Mouse (Mus musculus): ENCODE measurements around the gene Ikzf4. TPM values are rescaled to one million over a fixed set of nuclear protein-coding genes. Genes with fewer than 3 reads are reported as not detected.

Gene Ikzf4
- total and polyA plus RNA-seq, 3 experiments, result 0.88 to 1.8 (median 0.97) TPM

DNA sequence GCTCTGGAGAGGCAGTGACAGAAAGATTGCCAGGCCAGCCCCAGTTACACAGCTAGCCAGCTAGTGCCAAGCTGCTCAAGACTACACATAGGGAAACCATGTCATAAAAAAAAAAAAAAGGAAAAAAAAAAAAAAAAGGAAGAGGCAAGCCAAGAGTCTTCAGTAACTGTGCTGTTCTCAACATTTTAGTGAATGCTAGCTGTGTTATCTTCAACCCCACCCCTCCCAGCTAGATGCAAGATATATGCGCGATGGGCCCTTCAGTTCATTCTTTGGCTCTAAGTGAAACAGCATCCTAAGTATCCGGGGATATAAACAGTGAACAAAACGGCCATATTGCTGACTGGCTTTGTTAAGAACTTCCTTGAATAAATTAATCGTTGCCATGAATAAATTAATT lies 53.0 kb downstream of the Ikzf4 start:
- Histone ChIP-seq H3K27me3 (ENCODE audit: control insufficient read depth, insufficient read depth, low read length) (no peaks in the 10 kb centered on the region), H3K4me1 (ENCODE audit: control insufficient read depth, insufficient read depth, low read length) (no peaks in the 10 kb centered on the region), H3K4me3 (no peak overlapping the region), H3K9ac (ENCODE audit: low read depth, low read length) (no peak overlapping the region), H3K36me3 (ENCODE audit: control insufficient read depth, insufficient read depth, low read length) (no peaks in the 10 kb centered on the region), H3K79me2 (replicated peaks; ENCODE audit: control insufficient read depth, insufficient read depth, low read length) (no peaks in the 10 kb centered on the region), H3K27ac (no peak overlapping the region)
- 62% methylated on average over 5 of the region's 5 CpGs for WGBS
- no peak for TF ChIP-seq CTCF (IDR thresholded peaks at IDR 0.05)
- no peak for TF ChIP-seq POLR2A (IDR thresholded peaks at IDR 0.05; ENCODE audit: insufficient read depth, low read depth, low read length)
- no peak for TF ChIP-seq EP300 (IDR thresholded peaks at IDR 0.05; ENCODE audit: insufficient read depth, low read depth, low read length)
- no peak for DNase-seq
- intact Hi-C loops (cut with DNase I), result no loop called here

DNA sequence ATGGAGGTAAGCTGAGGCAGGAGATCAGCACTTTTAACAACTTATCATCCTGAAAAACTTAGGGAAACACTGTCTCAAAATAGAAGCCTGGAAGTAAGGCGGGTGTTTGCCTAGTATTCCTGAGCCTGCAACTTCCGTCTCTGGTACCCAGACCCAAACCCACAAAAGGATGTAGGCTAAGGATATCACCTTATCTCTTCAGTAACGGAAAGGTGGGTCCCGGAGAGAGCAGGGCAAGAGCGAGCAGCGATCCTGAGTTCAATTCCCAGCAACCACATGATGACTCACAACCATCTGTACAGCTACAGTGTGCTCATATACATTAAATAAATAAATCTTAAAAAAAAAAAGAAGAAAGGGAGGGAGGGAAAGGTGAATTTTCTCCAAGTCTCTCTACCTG lies 54.4 kb downstream of the Ikzf4 start:
- no peak for TF ChIP-seq POLR2A (IDR thresholded peaks at IDR 0.05; ENCODE audit: insufficient read depth, low read depth, low read length)
- TF ChIP-seq CTCF (IDR thresholded peaks at IDR 0.05), result no peak
- no peak for TF ChIP-seq EP300 (IDR thresholded peaks at IDR 0.05; ENCODE audit: insufficient read depth, low read depth, low read length)
- DNase-seq, result no peak
- intact Hi-C loops (cut with DNase I), result loop anchor here (2.0 kb wide), 1 partner anchor 25 kb away; no protein-coding TSS in a partner anchor
- 54% methylated on average over 6 of the region's 6 CpGs for WGBS
- H3K36me3 ChIP-seq (ENCODE audit: control insufficient read depth, insufficient read depth, low read length), result no peaks in the 10 kb centered on the region
- no peaks in the 10 kb centered on the region for H3K4me1 ChIP-seq (ENCODE audit: control insufficient read depth, insufficient read depth, low read length)
- H3K27me3 ChIP-seq (ENCODE audit: control insufficient read depth, insufficient read depth, low read length), result no peaks in the 10 kb centered on the region
- no peak overlapping the region for H3K4me3 ChIP-seq
- H3K79me2 ChIP-seq (replicated peaks; ENCODE audit: control insufficient read depth, insufficient read depth, low read length), result no peaks in the 10 kb centered on the region
- no peak overlapping the region for H3K9ac ChIP-seq (ENCODE audit: low read depth, low read length)
- no peak overlapping the region for H3K27ac ChIP-seq

DNA sequence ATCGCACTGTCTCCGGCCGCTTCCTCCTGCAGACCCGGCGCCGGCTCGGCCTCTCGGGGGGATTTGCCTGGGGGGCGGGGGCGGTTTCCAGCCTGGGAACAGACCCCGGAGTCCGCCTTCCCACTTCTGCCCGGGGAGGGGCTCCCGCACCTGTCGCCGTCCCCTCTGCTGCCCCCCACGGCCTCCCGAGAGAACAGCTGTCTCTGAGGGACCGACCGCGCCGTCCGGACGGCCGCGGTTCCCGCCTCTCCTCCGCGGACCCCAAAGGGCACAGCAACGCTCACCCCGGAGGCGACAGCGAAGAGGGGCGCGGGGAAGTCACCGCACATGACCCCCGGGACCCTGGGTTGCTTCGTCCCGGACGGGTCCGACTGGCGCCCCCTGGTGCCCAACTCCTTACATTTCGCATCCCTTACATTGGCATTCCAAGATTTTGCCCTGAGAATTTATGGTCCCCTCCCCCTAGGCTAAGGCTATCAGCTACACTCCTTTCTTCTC lies 55.5 kb downstream of the Ikzf4 start:
- Histone ChIP-seq H3K27me3 (ENCODE audit: control insufficient read depth, insufficient read depth, low read length) (no peaks in the 10 kb centered on the region), H3K4me3 (peak overlapping the region; percentile 71), H3K4me1 (ENCODE audit: control insufficient read depth, insufficient read depth, low read length) (no peaks in the 10 kb centered on the region), H3K9ac (ENCODE audit: low read depth, low read length) (peak overlapping the region; percentile 70), H3K79me2 (replicated peaks; ENCODE audit: control insufficient read depth, insufficient read depth, low read length) (no peaks in the 10 kb centered on the region), H3K27ac (no peak overlapping the region), H3K36me3 (ENCODE audit: control insufficient read depth, insufficient read depth, low read length) (no peaks in the 10 kb centered on the region)
- WGBS, result under 1% methylated on average over 43 of the region's 43 CpGs
- intact Hi-C loops (cut with DNase I), result loop anchor here (2.0 kb wide), 1 partner anchor 23 kb away; no protein-coding TSS in a partner anchor
- peak; percentile 63 to 72 for DNase-seq
- TF ChIP-seq CTCF (IDR thresholded peaks at IDR 0.05) (peak; percentile 93), POLR2A (IDR thresholded peaks at IDR 0.05; ENCODE audit: insufficient read depth, low read depth, low read length) (no peak)

DNA sequence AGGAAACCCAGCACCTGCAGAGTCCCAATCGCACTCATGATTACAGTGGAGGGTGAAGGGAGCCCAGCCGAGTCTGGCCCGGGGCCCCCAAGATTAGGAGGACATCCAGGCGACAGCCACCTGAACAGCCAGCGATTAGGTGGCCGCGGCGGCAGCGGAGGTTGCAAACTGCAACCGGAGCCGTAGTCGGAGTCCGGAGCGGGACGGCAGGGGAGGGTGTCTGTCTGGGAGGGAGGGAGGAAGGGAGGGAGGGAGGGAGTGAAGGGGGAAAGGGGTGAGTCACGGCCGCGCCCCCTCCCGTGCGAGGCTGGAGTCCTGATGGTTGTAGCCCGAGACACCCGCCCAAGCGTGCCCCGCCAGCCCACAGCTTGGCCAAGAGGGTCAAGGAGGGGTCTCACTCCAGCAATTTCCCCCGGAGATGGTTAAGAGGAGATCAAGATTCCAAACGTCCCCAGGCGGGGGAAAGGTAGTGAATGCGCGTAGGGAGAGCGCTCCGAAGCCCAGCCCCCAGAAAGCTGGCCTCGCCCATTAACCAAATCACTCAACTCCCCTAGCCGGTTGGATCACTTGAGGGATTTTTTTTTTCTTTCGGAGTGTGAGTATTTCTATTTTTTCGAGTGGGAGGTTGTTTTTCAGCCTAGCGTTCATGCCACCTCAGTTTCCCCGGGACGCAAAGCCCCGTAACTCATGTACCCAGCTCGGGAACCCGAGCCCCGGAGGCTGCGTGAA lies 56.2 kb downstream of the Ikzf4 start, which contains the start of gene Erbb3:
Erbb3 (minus strand) TSS at position 189 of the 729 bp plus-strand sequence.
- no peaks in the 10 kb centered on the region for H3K27me3 ChIP-seq (ENCODE audit: control insufficient read depth, insufficient read depth, low read length)
- no peaks in the 10 kb centered on the region for H3K4me1 ChIP-seq (ENCODE audit: control insufficient read depth, insufficient read depth, low read length)
- intact Hi-C loops (cut with DNase I), result loop anchor here (2.0 kb wide), 1 partner anchor 23 kb away; no protein-coding TSS in a partner anchor
- WGBS, result under 1% methylated on average over 43 of the region's 43 CpGs
- H3K79me2 ChIP-seq (replicated peaks; ENCODE audit: control insufficient read depth, insufficient read depth, low read length), result no peaks in the 10 kb centered on the region
- no peak for TF ChIP-seq POLR2A (IDR thresholded peaks at IDR 0.05; ENCODE audit: insufficient read depth, low read depth, low read length)
- TF ChIP-seq EP300 (IDR thresholded peaks at IDR 0.05; ENCODE audit: insufficient read depth, low read depth, low read length), result no peak
- TF ChIP-seq CTCF (IDR thresholded peaks at IDR 0.05), result no peak
- H3K9ac ChIP-seq (ENCODE audit: low read depth, low read length), result peak within 1 kb of the TSS; percentile 70
- H3K36me3 ChIP-seq (ENCODE audit: control insufficient read depth, insufficient read depth, low read length), result no peaks in the 10 kb centered on the region
- DNase-seq, result peak; percentile 58 to 62
- H3K4me3 ChIP-seq, result peak within 1 kb of the TSS; percentile 71
- H3K27ac ChIP-seq, result no peak within 1 kb of the TSS; the same call in 1 of the 2 replicates

DNA sequence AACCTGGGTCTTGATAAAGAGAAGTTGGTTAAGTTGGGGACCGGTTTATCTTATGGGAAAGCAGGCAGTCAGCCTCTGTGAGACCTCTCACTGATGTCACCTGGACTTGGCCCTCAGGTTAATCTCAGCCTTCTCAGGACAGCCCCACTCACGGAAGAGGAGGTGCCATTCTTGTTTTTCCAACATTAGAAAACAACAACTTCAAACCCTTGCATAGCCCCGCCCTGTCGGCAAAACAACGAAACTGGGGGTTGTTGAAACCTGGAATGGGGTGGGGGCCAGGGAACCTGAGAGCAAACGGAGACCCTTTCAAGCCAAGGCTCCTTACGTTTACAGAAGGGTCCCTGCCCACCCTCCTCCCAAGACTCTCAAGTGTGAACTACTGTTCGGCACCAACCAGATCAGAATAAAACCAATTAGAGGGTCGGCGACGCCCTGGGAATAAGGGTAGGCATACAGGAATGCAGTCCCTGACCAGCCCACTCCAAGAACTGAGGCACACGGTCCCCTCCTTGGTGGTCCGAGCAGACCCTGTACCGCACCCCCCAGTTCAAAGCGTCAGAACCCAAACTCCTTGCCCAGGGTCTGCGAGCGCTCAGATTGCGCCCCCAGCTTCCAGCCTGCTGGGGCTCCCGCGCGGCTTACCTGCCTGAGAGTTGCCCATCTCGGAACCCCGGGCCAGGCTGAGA lies 56.9 kb downstream of the Ikzf4 start:
- Histone ChIP-seq H3K27ac (no peak overlapping the region), H3K79me2 (replicated peaks; ENCODE audit: control insufficient read depth, insufficient read depth, low read length) (no peaks in the 10 kb centered on the region), H3K27me3 (ENCODE audit: control insufficient read depth, insufficient read depth, low read length) (no peaks in the 10 kb centered on the region), H3K4me1 (ENCODE audit: control insufficient read depth, insufficient read depth, low read length) (no peaks in the 10 kb centered on the region), H3K36me3 (ENCODE audit: control insufficient read depth, insufficient read depth, low read length) (no peaks in the 10 kb centered on the region), H3K4me3 (peak overlapping the region; percentile 71), H3K9ac (ENCODE audit: low read depth, low read length) (0 out of 2 replicates have a peak overlapping the region, but pooled peaks have one; percentile 20)
- TF ChIP-seq CTCF (IDR thresholded peaks at IDR 0.05) (no peak), EP300 (IDR thresholded peaks at IDR 0.05; ENCODE audit: insufficient read depth, low read depth, low read length) (no peak), POLR2A (IDR thresholded peaks at IDR 0.05; ENCODE audit: insufficient read depth, low read depth, low read length) (no peak)
- WGBS, result 12% methylated on average over 23 of the region's 23 CpGs
- intact Hi-C loops (cut with DNase I), result no loop called here
- DNase-seq, result no peak

All from heart, adult 2 months (tissue).